Mouse (Mus musculus) splenic B cell, adult 2 months (primary cell): ENCODE data around the gene Dst.

Experiments used
- DNase-seq: peaks from one replicate; pipeline ENCODE4 v3.0.0-alpha.2; 2011; ENCODE audit warnings: low read depth, low spot score
- H3K27me3 ChIP-seq: 2 replicates; pipeline ENCODE4 v1.6.1; 2012; ENCODE audit warnings: mild to moderate bottlenecking, low read length, moderate library complexity, mixed read lengths; ENCODE audit not compliant: control insufficient read depth, poor library complexity, insufficient read depth, severe bottlenecking
- H3K36me3 ChIP-seq: 2 replicates; pipeline ENCODE4 v1.6.1; 2012; ENCODE audit warnings: mild to moderate bottlenecking, low read length, moderate library complexity, mixed read lengths; ENCODE audit not compliant: control insufficient read depth, poor library complexity, insufficient read depth, severe bottlenecking

The Dst gene

DNA sequence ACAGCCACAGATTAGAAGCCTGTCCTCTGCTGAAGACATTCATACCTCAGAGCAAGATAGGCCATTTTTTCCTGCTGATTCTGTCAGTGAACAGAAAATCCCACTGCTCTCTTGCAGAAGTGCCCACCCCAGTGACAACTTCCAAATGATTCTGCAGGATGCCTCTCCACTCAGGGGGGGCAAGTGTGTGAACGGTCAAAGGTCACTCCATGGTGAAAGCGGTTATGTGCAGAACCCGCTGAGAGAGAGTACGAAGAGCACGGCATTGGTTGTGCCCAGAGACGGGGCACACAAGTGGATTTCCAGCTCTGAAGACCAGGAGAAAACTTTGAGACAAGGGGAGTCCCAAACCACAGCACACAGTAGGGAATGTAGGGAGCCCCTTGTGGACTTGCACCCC is 330.2 kb downstream of the Dst start:
- Histone ChIP-seq H3K27me3 (no peaks in the 10 kb centered on the region), H3K36me3 (no peaks in the 10 kb centered on the region)
- DNase-seq = no peak

- Histone ChIP-seq H3K36me3 (no peaks in the 10 kb centered on the region), H3K27me3 (no peaks in the 10 kb centered on the region)
- no peak for DNase-seq
Observed at GRCm38 (mm10) chr1:34244678-34245077, 336.7 kb downstream of the Dst start.

DNA sequence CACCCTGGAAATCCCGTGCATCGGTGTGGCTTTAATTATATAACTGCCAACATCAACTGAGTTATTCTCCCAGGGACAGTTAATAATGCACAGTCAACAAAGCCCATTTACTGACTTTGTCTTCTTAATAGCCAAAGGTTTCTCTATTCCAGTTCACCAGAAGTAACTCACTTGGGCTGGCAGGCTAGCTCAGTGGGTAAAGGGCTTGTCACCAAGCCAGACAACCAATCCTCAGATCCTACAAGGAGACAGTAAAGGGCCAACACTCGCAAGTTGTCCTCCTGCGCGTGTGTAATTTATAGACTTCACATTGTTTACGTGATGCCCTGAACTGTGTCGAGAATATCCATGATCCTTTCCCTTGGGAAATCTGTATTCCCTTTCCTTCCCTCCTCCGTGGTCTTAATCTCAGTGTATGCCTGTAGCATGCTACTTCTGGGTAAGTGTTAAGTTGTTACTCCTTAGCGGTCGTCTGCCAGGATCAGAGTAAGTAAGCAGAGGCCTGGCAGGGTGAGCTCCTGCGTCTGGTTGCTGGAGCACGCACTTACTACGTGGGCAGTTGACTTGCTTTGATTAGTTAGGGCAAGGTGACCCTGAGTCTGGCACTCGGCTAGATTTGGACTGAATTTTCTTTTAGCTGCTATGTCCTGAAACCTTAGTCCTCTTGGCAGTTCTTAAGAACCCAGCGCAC is 338.1 kb downstream of the Dst start:
- no peaks in the 10 kb centered on the region for H3K27me3 ChIP-seq

DNA sequence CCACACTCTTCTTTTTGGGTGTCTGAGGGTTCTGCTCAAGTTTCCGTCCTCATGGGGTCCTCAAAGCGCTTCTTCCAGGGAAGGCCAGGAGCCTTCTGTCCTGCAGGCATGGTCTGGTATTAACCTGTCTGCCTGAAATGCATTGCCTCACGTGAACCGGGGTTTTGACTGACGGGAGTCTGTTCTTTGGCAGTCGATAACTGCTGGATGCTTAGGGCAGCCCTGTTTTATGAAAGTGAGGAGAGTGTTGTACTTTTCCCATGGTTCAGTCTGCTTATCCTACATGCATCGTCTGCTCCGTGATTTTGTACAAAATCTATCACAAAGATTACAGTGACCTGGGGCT is 338.6 kb downstream of the Dst start:
- DNase-seq = no peak
- no peaks in the 10 kb centered on the region for H3K36me3 ChIP-seq
- H3K27me3 ChIP-seq = no peaks in the 10 kb centered on the region

More for the DNA sequence above, 338.1 kb downstream of the Dst start:
- no peak for DNase-seq
- H3K36me3 ChIP-seq = no peaks in the 10 kb centered on the region

- no peak for DNase-seq
- no peaks in the 10 kb centered on the region for H3K27me3 ChIP-seq
- H3K36me3 ChIP-seq = no peaks in the 10 kb centered on the region
Observed at GRCm38 (mm10) chr1:34251137-34251536, 343.1 kb downstream of the Dst start.

GRCm38 (mm10) chr1:34252267-34252666 is 344.2 kb downstream of the Dst start:
- no peak for DNase-seq
- no peaks in the 10 kb centered on the region for H3K36me3 ChIP-seq
- no peaks in the 10 kb centered on the region for H3K27me3 ChIP-seq

DNA sequence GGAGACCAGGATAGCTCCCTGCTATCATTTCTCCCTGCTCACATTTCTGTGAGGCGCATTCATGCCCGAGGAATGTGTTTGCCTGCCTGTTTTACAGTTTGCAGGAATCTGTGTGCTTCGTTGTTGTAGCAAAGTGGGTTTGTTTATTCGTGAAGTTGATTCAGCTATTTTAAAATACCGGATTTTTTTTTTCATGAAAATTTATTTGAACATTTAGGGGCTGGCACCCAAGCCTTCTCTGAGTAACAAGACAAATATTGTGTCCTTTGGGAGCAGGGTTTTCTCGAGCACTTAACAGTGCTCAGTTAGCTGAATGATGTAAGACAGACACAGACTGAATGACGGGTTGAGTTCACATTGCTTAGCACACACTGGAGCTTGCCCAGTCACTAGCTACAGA is 345.9 kb downstream of the Dst start:
- Histone ChIP-seq H3K27me3 (no peaks in the 10 kb centered on the region), H3K36me3 (no peaks in the 10 kb centered on the region)
- DNase-seq = no peak

- no peaks in the 10 kb centered on the region for H3K36me3 ChIP-seq
- no peaks in the 10 kb centered on the region; the same call in 1 of the 2 replicates for H3K27me3 ChIP-seq
- DNase-seq = no peak
Observed at GRCm38 (mm10) chr1:34259898-34260297, 351.9 kb downstream of the Dst start.

DNA sequence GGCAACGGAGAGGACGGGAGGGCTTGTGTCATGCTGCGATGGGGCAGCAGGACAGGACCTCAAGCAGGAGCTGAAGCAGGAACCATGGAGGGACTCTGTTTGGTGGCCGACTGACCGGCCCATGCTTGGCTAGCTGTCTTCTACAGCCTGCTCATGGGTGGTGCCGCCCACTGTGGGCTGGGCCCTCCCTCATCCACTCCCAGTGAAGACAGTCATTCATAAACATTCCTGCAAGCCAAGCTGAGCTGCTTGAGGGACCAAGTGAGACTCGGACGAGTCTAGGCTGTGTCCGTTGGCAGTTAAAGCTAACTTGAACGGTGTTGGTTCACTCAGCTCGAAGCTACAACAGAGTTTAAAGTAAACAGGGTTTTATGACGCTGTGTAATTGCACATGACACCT is 353.0 kb downstream of the Dst start:
- no peaks in the 10 kb centered on the region; the same call in 1 of the 2 replicates for H3K27me3 ChIP-seq
- H3K36me3 ChIP-seq = no peaks in the 10 kb centered on the region
- DNase-seq = no peak

- no peak for DNase-seq
- Histone ChIP-seq H3K36me3 (no peaks in the 10 kb centered on the region), H3K27me3 (no peaks in the 10 kb centered on the region)
Observed at GRCm38 (mm10) chr1:34268520-34268919, 360.5 kb downstream of the Dst start.

DNA sequence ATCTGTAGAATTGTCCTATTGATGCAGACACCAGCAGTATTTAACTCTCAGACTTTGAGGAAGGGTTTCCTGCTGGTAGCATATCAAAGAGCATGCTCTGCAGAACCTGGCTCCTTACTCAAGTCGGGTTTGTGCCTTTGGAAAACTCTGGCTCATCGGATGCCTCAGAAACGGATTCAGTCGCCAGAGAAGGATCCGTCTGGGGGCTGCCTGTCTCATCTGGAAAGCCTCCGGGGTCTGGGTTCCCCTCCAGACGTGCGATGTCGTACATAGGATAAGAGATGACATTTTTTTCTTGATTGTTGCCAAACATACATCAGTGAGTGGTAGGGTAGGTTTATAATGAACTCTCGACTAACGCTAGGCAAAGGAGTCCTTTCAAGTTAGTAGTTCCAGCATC is 361.6 kb downstream of the Dst start:
- H3K27me3 ChIP-seq = no peaks in the 10 kb centered on the region
- H3K36me3 ChIP-seq = no peaks in the 10 kb centered on the region
- no peak for DNase-seq

GRCm38 (mm10) chr1:34273922-34274321 is 365.9 kb downstream of the Dst start:
- no peak for DNase-seq
- Histone ChIP-seq H3K36me3 (no peaks in the 10 kb centered on the region), H3K27me3 (peaks cover 1% of the 10 kb centered on the region; the same call in 1 of the 2 replicates)

- no peak for DNase-seq
Observed at GRCm38 (mm10) chr1:34275787-34276186, 367.8 kb downstream of the Dst start.

DNA sequence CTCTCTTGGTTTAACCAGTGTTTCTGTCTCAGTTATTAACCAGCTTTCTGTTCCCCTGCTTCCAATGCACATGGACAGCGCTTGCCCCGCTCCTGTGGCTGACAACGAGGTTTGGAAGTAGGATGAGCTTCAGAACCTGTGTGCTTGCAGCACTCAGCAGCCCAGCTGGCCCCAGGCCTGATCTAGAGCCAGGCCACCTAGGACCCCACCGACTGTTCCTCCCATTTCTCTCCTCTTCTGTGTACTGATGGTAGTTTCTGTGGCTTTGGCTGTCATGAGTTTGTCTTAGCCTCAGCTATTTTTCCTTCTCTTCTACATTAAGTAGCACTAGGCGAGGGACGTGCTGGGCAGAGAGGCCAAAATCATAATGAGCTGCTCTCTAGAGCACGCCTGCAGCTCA is 368.7 kb downstream of the Dst start:
- H3K36me3 ChIP-seq = no peaks in the 10 kb centered on the region
- H3K27me3 ChIP-seq = peaks cover 1% of the 10 kb centered on the region; the same call in 1 of the 2 replicates
- DNase-seq = no peak

More at GRCm38 (mm10) chr1:34275787-34276186, 367.8 kb downstream of the Dst start:
- Histone ChIP-seq H3K36me3 (no peaks in the 10 kb centered on the region), H3K27me3 (peaks cover 1% of the 10 kb centered on the region; the same call in 1 of the 2 replicates)

GRCm38 (mm10) chr1:34277259-34277658 is 369.2 kb downstream of the Dst start:
- DNase-seq = no peak
- H3K27me3 ChIP-seq = peaks cover 1% of the 10 kb centered on the region; the same call in 1 of the 2 replicates
- H3K36me3 ChIP-seq = no peaks in the 10 kb centered on the region

DNA sequence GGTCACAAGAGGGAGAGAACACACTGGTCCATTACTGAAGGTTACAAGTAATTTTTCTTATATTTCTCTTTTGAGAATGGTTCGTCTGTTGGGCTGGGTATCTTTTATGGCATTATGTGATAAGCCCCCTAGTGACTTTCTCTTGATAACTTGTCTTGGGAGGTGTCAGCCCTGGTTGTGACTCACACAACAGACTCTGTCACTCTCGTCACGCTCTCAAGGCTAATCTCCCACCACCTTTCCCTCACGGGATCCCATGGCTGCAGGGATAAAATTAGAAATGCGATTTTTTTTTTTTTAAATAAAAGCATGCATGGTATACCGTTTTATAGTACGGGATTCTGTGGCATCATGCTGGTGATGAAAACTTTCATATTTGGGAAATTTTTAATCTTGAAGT is 375.5 kb downstream of the Dst start:
- no peak for DNase-seq
- Histone ChIP-seq H3K27me3 (no peaks in the 10 kb centered on the region), H3K36me3 (no peaks in the 10 kb centered on the region)
